Mouse (Mus musculus) small intestine, adult 2 months (tissue): Measurements from ENCODE around the gene Leng1.
"Not testable (repeated sequence)": the region's sequence is repeated elsewhere in the genome, so short reads cannot be mapped to it uniquely, and the experiment has no call there.

Source experiments
- CTCF ChIP-seq: fragments of 200-500 bp; IDR thresholded peaks from 2 replicates; pipeline ENCODE4 v1.5.1; 2012; ENCODE audit warnings: low read depth, mild to moderate bottlenecking, control low read depth, inconsistent platforms, low read length, moderate library complexity, mixed read lengths; ENCODE audit not compliant: insufficient replicate concordance, insufficient read length; ENCODE audit errors: extremely low read depth
- POLR2A ChIP-seq: fragments of 200-500 bp; IDR thresholded peaks from 2 replicates; pipeline ENCODE4 v1.6.1; 2012; ENCODE audit warnings: low read depth, mild to moderate bottlenecking, control low read depth, inconsistent platforms, low read length, moderate library complexity

DNA sequence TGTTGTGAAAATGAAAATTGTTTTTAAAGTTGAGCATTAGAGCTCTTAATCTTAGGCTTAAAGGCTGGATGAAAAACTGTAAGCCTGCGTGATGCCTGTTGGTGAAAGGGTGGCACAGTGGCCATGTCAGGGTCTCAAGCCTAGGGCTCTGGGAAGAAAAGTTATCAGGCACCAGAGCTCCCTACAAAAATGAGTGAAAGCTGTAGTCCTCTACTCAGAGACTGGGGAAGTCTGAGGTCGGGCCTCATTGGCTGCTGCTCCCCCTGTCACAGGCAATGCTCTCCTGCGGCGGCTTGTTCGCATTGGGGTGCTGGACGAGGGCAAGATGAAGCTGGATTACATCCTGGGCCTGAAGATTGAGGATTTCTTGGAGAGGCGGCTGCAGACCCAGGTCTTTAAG lies 39.8 kb upstream of the Leng1 start:
- TF ChIP-seq CTCF, POLR2A: not testable (repeated sequence)
